Mouse (Mus musculus): Measurements from ENCODE around the gene Kiss1r.

- TF ChIP-seq CTCF (IDR thresholded peaks at IDR 0.05; ENCODE audit: low read depth, low read length) = no peak
- TF ChIP-seq GATA2 (IDR thresholded peaks at IDR 0.05; ENCODE audit: borderline replicate concordance, low read depth, low read length) = no peak
These were observed 15.8 kb upstream of the Kiss1r start for GRCm38 (mm10) chr10:79900951-79901410.

Measured in G1E (cell line).